Mouse (Mus musculus) midbrain, embryonic 16.5 days (tissue): ENCODE measurements around the gene Retreg3. TPM values are rescaled to one million over a fixed set of nuclear protein-coding genes. Genes with fewer than 3 reads are reported as not detected.
"Not testable (repeated sequence)": the region's sequence is repeated elsewhere in the genome, so short reads cannot be mapped to it uniquely, and the experiment has no call there.

Experiments
- ATAC-seq: fragments of 200-750 bp; cut with Nextera tagmentation; 2 replicates; pipeline ENCODE4 v1.8.0; 2017; ENCODE audit warnings: moderate TSS enrichment
- H3K27ac ChIP-seq: fragments of 300-500 bp; sonication (generic); 2 replicates; pipeline ENCODE4 v1.5.1; 2014; ENCODE audit warnings: mild to moderate bottlenecking, low read length, mixed read lengths
- H3K27me3 ChIP-seq: fragments of 300-500 bp; sonication (generic); 2 replicates; pipeline ENCODE4 v1.6.1; 2014; ENCODE audit warnings: low read depth, low read length, mixed read lengths; ENCODE audit not compliant: control insufficient read depth, insufficient read depth
- H3K36me3 ChIP-seq: fragments of 300-500 bp; sonication (generic); 2 replicates; pipeline ENCODE4 v1.6.1; 2014; ENCODE audit warnings: mild to moderate bottlenecking, low read length, moderate library complexity, mixed read lengths; ENCODE audit not compliant: control insufficient read depth, insufficient read depth
- H3K4me1 ChIP-seq: fragments of 300-500 bp; sonication (generic); 2 replicates; pipeline ENCODE4 v1.6.1; 2014; ENCODE audit warnings: mild to moderate bottlenecking, low read length, mixed read lengths; ENCODE audit not compliant: control insufficient read depth, insufficient read depth
- H3K4me2 ChIP-seq: fragments of 300-500 bp; sonication (generic); 2 replicates; pipeline ENCODE4 v1.6.1; 2014; ENCODE audit warnings: mild to moderate bottlenecking, low read length, mixed read lengths
- H3K4me3 ChIP-seq: fragments of 300-500 bp; sonication (generic); 2 replicates; pipeline ENCODE4 v1.5.1; 2014; ENCODE audit warnings: low read depth, mild to moderate bottlenecking, low read length, moderate library complexity, mixed read lengths
- H3K9ac ChIP-seq: fragments of 300-500 bp; sonication (generic); 2 replicates; pipeline ENCODE4 v1.6.1; 2014; ENCODE audit warnings: low read depth, low read length, mixed read lengths
- H3K9me3 ChIP-seq: fragments of 300-500 bp; sonication (generic); replicated peaks from 2 replicates; pipeline ENCODE4 v1.6.1; 2014; ENCODE audit warnings: mild to moderate bottlenecking, low read length, mixed read lengths; ENCODE audit not compliant: control insufficient read depth, poor library complexity, severe bottlenecking
- WGBS: fragments of 180-500 bp; shearing (Covaris S2); extraction: QIAGEN DNeasy Blood & Tissue Kit; methylation state at CpG from one replicate; pipeline ENCODE4 v1.1.7; 2014; 5-methylcytosine and 5-hydroxymethylcytosine counted together
- polyA plus RNA-seq: library from polyadenylated mRNA; unstranded; fragments of >200 nt; fragmentation: Nextera tagmentation; extraction: Ambion mirVana; gene quantifications from 2 replicates; pipeline ENCODE4 v1.2.1, GENCODE M21; 2015

Retreg3 gene
- polyA plus RNA-seq, 1 experiment from 2014 or later: 25.4 TPM

GRCm38 (mm10) chr11:101130056-101130756, 10.5 kb upstream of the Retreg3 start:
- Histone ChIP-seq H3K9ac (no peak overlapping the region), H3K4me1 (no peaks in the 10 kb centered on the region), H3K27ac (no peak overlapping the region), H3K36me3 (peaks cover 16% of the 10 kb centered on the region), H3K9me3 (0 out of 2 replicates have a peak, but pooled peaks cover 2% of the 10 kb centered on the region), H3K4me3 (no peak overlapping the region), H3K27me3 (no peaks in the 10 kb centered on the region), H3K4me2 (no peak overlapping the region)
- ATAC-seq: no peak
- 57% methylated on average over 18 of the region's 18 CpGs for WGBS

- H3K9ac ChIP-seq: no peak overlapping the region
- ATAC-seq: no peak
- 88% methylated on average over 11 of the region's 11 CpGs for WGBS
- 0 out of 2 replicates have a peak, but pooled peaks cover 2% of the 10 kb centered on the region for H3K9me3 ChIP-seq
- H3K4me1 ChIP-seq: no peaks in the 10 kb centered on the region
- H3K4me3 ChIP-seq: no peak overlapping the region
- no peak overlapping the region for H3K27ac ChIP-seq
- H3K4me2 ChIP-seq: no peak overlapping the region
- peaks cover 17% of the 10 kb centered on the region for H3K36me3 ChIP-seq
- no peaks in the 10 kb centered on the region for H3K27me3 ChIP-seq
These were observed 9.4 kb upstream of the Retreg3 start for GRCm38 (mm10) chr11:101128996-101129577.

- H3K4me1 ChIP-seq: no peaks in the 10 kb centered on the region
- peaks cover 29% of the 10 kb centered on the region for H3K36me3 ChIP-seq
- 89% methylated on average over 1 of the region's 1 CpGs for WGBS
- ATAC-seq: no peak
- H3K27ac ChIP-seq: no peak overlapping the region
- 0 out of 2 replicates have a peak, but pooled peaks cover 2% of the 10 kb centered on the region for H3K9me3 ChIP-seq
- no peak overlapping the region for H3K4me2 ChIP-seq
- no peaks in the 10 kb centered on the region for H3K27me3 ChIP-seq
- no peak overlapping the region for H3K9ac ChIP-seq
- no peak overlapping the region for H3K4me3 ChIP-seq
These were observed 7.4 kb upstream of the Retreg3 start for GRCm38 (mm10) chr11:101127075-101127474.

- not testable (repeated sequence) for H3K27ac ChIP-seq, H3K4me3 ChIP-seq, ATAC-seq, H3K9ac ChIP-seq, H3K4me2 ChIP-seq, H3K27me3 ChIP-seq, H3K9me3 ChIP-seq
- Histone ChIP-seq H3K4me1 (peaks cover 11% of the 10 kb centered on the region), H3K36me3 (peaks cover 29% of the 10 kb centered on the region)
- WGBS: 95% methylated on average over 6 of the region's 9 CpGs
These were observed 5.3 kb upstream of the Retreg3 start for GRCm38 (mm10) chr11:101125008-101125407.

- not testable (repeated sequence) for H3K4me3 ChIP-seq, H3K9me3 ChIP-seq, H3K9ac ChIP-seq, H3K27ac ChIP-seq, H3K27me3 ChIP-seq, ATAC-seq, H3K4me2 ChIP-seq
- 97% methylated on average over 8 of the region's 8 CpGs for WGBS
- Histone ChIP-seq H3K36me3 (peaks cover 29% of the 10 kb centered on the region), H3K4me1 (peaks cover 11% of the 10 kb centered on the region)
These were observed 4.8 kb upstream of the Retreg3 start for GRCm38 (mm10) chr11:101124494-101124893.

- Histone ChIP-seq H3K36me3 (peaks cover 16% of the 10 kb centered on the region), H3K4me3 (peak overlapping the region; percentile 89), H3K27ac (peak overlapping the region; percentile 90), H3K4me1 (peaks cover 32% of the 10 kb centered on the region), H3K27me3 (no peaks in the 10 kb centered on the region), H3K9me3 (no peaks in the 10 kb centered on the region), H3K4me2 (peak overlapping the region; percentile 99), H3K9ac (peak overlapping the region; percentile 87)
- 23% methylated on average over 19 of the region's 19 CpGs for WGBS
- ATAC-seq: no peak
These were observed 974 bp upstream of the Retreg3 start for GRCm38 (mm10) chr11:101120545-101121188.

GRCm38 (mm10) chr11:101119131-101119760, 447 bp downstream of the Retreg3 start:
- Histone ChIP-seq H3K9ac (peak overlapping the region; percentile 97), H3K27ac (peak overlapping the region; percentile 91), H3K4me3 (peak overlapping the region; percentile 89), H3K27me3 (no peaks in the 10 kb centered on the region), H3K4me1 (peaks cover 37% of the 10 kb centered on the region), H3K4me2 (peak overlapping the region; percentile 97), H3K9me3 (no peaks in the 10 kb centered on the region), H3K36me3 (peaks cover 13% of the 10 kb centered on the region; the same call in 1 of the 2 replicates)
- ATAC-seq: peak; percentile 86
- WGBS: under 1% methylated on average over 39 of the region's 39 CpGs

GRCm38 (mm10) chr11:101118105-101118504, 1.6 kb downstream of the Retreg3 start:
- Histone ChIP-seq H3K27me3 (no peaks in the 10 kb centered on the region), H3K36me3 (peaks cover 4% of the 10 kb centered on the region; the same call in 1 of the 2 replicates), H3K9me3 (no peaks in the 10 kb centered on the region), H3K9ac (peak overlapping the region; percentile 0; the same call in 1 of the 2 replicates), H3K4me1 (peaks cover 37% of the 10 kb centered on the region), H3K4me3 (no peak overlapping the region), H3K4me2 (peak overlapping the region; percentile 97), H3K27ac (no peak overlapping the region)
- ATAC-seq: no peak
- WGBS: 51% methylated on average over 4 of the region's 4 CpGs
